Mouse (Mus musculus): ENCODE measurements around the gene Sult1a1.
"Not testable (repeated sequence)": the region's sequence is repeated elsewhere in the genome, so short reads cannot be mapped to it uniquely, and the experiment has no call there.

Gene Sult1a1

GRCm38 (mm10) chr7:126663646-126664045, 12.6 kb downstream of the Sult1a1 start:
- DNase-seq (ENCODE audit: extremely low spot score): no peak

- DNase-seq (ENCODE audit: extremely low spot score): no peak
Observed at GRCm38 (mm10) chr7:126659771-126660170, 16.5 kb downstream of the Sult1a1 start.

GRCm38 (mm10) chr7:126657522-126657921, 18.7 kb downstream of the Sult1a1 start:
- DNase-seq (ENCODE audit: extremely low spot score): no peak

- DNase-seq (ENCODE audit: extremely low spot score): no peak
Observed at GRCm38 (mm10) chr7:126655695-126656094, 20.5 kb downstream of the Sult1a1 start.

GRCm38 (mm10) chr7:126653991-126654390, 22.2 kb downstream of the Sult1a1 start:
- DNase-seq (ENCODE audit: extremely low spot score): no peak

GRCm38 (mm10) chr7:126650852-126651251, 25.4 kb downstream of the Sult1a1 start:
- DNase-seq (ENCODE audit: extremely low spot score): no peak

- DNase-seq (ENCODE audit: extremely low spot score): peak; percentile 94
Observed at GRCm38 (mm10) chr7:126649231-126650051, 26.8 kb downstream of the Sult1a1 start, which contains the start of gene Sgf29. Gene Sgf29, plus strand, starts transcription at chr7:126649309.

- DNase-seq (ENCODE audit: extremely low spot score): no peak
Observed at GRCm38 (mm10) chr7:126648486-126648885, 27.7 kb downstream of the Sult1a1 start.

- no peak for DNase-seq (ENCODE audit: extremely low spot score)
Observed at GRCm38 (mm10) chr7:126645708-126646107, 30.5 kb downstream of the Sult1a1 start.

- DNase-seq (ENCODE audit: extremely low spot score): no peak
Observed at GRCm38 (mm10) chr7:126644914-126645313, 31.3 kb downstream of the Sult1a1 start.

- no peak for DNase-seq (ENCODE audit: extremely low spot score)
Observed at GRCm38 (mm10) chr7:126644345-126644744, 31.9 kb downstream of the Sult1a1 start.

GRCm38 (mm10) chr7:126643244-126643617, 33.0 kb downstream of the Sult1a1 start:
- DNase-seq (ENCODE audit: extremely low spot score): not testable (repeated sequence)

- no peak for DNase-seq (ENCODE audit: extremely low spot score)
Observed at GRCm38 (mm10) chr7:126642545-126643243, 33.5 kb downstream of the Sult1a1 start.

- peak; percentile 45 for DNase-seq (ENCODE audit: extremely low spot score)
Observed at GRCm38 (mm10) chr7:126636733-126637520, 39.3 kb downstream of the Sult1a1 start.

GRCm38 (mm10) chr7:126635375-126635774, 40.9 kb downstream of the Sult1a1 start:
- DNase-seq (ENCODE audit: extremely low spot score): no peak

- DNase-seq (ENCODE audit: extremely low spot score): no peak
Observed at GRCm38 (mm10) chr7:126632478-126632877, 43.8 kb downstream of the Sult1a1 start.

GRCm38 (mm10) chr7:126630824-126631518, 45.3 kb downstream of the Sult1a1 start, which contains the start of gene Nupr1:
Gene Nupr1, minus strand, starts transcription at chr7:126630861.
- no peak for DNase-seq (ENCODE audit: extremely low spot score)

- no peak for DNase-seq (ENCODE audit: extremely low spot score)
Observed at GRCm38 (mm10) chr7:126629915-126630314, 46.3 kb downstream of the Sult1a1 start.

GRCm38 (mm10) chr7:126628111-126628510, 48.1 kb downstream of the Sult1a1 start:
- DNase-seq (ENCODE audit: extremely low spot score): no peak

GRCm38 (mm10) chr7:126625807-126626600, 50.2 kb downstream of the Sult1a1 start:
- no peak for DNase-seq (ENCODE audit: extremely low spot score)

GRCm38 (mm10) chr7:126625369-126625768, 50.9 kb downstream of the Sult1a1 start:
- no peak for DNase-seq (ENCODE audit: extremely low spot score)
